Mouse (Mus musculus) Patski (cell line): ENCODE results near the gene Gm12258. TPM values are rescaled to one million over a fixed set of nuclear protein-coding genes. Genes with fewer than 3 reads are reported as not detected.

ENCODE experiments used
- ATAC-seq: fragments of 100-300 bp; one replicate; pipeline ENCODE4 v1.8.0; 2021
- CTCF ChIA-PET: fragments of 350-600 bp; sonication (Branson Sonifier 250); formaldehyde crosslinking; loops from one replicate; lab custom pipeline; 2022; ENCODE audit warnings: inconsistent platforms; lab: Charles Lee
- POLR2A ChIA-PET: fragments of 350-600 bp; sonication (Branson Sonifier 250); formaldehyde crosslinking; loops from one replicate; lab custom pipeline; 2022; ENCODE audit warnings: antibody characterized with exemption, inconsistent platforms; lab: Charles Lee
- DNase-seq: peaks from one replicate; pipeline ENCODE4 v3.0.0-alpha.2; 2011; ENCODE audit warnings: low read depth, low spot score
- H3K27me3 ChIP-seq: fragments of 371-371 bp; one replicate; pipeline ENCODE4 v1.5.1; 2021
- CTCF ChIP-seq: fragments of 100-300 bp; IDR thresholded peaks from one replicate; pipeline ENCODE4 v1.5.1; 2021
- in situ Hi-C: fragments of 300-500 bp; cut with MboI; formaldehyde crosslinking; loops from 3 replicates; pipeline ENCODE4 v1.11.1; 2018; ENCODE audit warnings: low pct_unique_long_range_greater_than_20kb, mixed read lengths
- polyA plus RNA-seq: library from polyadenylated mRNA; unstranded; gene quantifications from one replicate; pipeline ENCODE4 v1.2.3, GENCODE M21; 2021

Gm12258 gene
- polyA plus RNA-seq, 1 experiment from 2014 or later: 6.8 TPM

DNA sequence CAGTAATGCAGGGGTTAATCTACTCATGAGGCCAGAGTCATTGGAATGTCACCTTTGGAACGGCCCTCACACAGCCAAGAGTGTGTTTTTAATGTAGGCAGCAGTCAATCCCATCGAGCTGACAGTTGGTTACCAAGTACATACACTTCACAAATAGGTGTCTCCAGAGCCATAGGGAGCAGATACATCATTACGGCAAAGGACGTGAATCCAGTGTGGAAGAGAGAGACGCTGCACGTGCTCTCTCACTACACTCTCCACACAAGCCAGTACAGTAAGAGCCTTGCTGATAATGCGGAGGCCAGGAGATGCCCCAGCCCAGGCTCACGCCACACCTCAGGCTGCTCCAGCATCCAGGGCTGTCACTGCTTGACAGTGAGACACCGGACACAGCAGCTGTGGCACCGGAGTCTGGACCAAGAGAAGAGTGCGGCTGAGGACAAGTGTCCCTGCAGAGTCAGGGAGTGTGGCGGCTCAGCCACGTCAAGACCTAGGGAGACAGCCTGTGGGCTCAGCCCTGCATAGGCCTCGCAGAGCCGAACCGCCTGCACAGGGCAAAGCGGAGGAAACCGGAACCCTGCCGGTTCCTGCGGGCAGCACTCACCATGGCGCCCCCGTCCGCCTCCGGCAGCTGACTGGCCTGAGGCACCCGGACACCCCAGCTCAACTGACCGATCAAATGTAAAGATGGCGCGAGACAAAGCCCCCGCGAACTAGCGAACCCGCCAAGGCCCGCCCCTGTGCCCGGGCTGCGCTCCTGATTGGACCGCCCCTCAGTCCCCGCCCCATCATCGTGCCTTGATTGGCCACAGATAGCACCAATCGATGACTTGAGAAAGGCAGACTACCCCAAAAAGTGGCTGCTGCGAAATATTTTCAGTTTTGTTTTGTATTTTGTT lies 56.8 kb downstream of the Gm12258 start, which contains the start of gene Zfp39:
TSS of gene Zfp39 (minus strand) at position 715 of the 899 bp plus-strand sequence.
- ATAC-seq: peak; percentile 93
- in situ Hi-C loops: no loop called here
- DNase-seq: peak; percentile 55
- H3K27me3 ChIP-seq: no peaks in the 10 kb centered on the region
- CTCF ChIA-PET: interaction anchor here (1.0 to 2.9 kb wide), 3 partner anchors 11 to 57 kb away, joined by 3 to 17 read pairs (median 6); no protein-coding TSS in a partner anchor
- TF ChIP-seq CTCF: no peak
- POLR2A ChIA-PET: interaction anchor here (1.4 kb wide), 1 partner anchor 10 kb away, joined by 3 read pairs; no protein-coding TSS in a partner anchor

DNA sequence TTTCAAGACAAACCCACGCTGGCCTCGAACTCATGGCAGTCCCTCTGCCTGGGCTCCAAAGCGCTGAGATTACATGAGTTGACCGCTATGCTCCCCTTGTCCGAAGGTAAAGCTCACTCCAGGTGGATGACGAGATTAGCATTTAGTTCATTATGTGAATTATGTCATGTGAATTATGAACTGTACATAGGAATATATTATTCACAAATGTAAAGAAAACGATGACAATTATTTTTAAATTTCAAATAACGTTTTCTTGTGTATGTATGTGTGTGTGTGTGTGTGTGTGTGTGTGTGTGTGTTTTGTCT lies 57.4 kb downstream of the Gm12258 start:
- ChIA-PET CTCF (interaction anchor here (1.0 to 2.9 kb wide), 3 partner anchors 10 to 56 kb away, joined by 3 to 17 read pairs (median 6); no protein-coding TSS in a partner anchor), POLR2A (interaction anchor here (0.7 to 1.4 kb wide), 4 partner anchors 10 to 73 kb away, joined by 3 read pairs; partner anchors contain the start of gene Trim11)
- ATAC-seq (no peak), DNase-seq (no peak)
- no peak for TF ChIP-seq CTCF
- no peaks in the 10 kb centered on the region for H3K27me3 ChIP-seq
- in situ Hi-C loops: no loop called here

DNA sequence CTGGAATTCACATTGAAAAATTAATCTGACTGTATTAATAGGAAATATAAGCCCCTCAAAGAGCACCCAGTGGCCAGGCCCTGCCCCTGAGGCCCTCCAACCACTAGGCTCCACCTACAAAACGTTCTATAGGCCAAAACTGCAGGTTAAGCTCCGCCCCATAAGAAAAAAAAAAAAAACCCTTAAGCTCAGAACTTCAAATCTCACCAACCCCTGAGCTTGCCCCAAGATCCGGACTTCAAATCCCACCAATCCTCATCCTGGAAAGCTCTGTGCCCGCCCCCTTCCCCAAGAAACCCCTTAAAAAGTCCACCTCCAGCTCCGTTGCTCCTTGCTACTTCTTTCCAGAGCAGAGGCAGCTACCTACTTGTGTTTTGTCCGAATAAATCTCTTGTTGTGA lies 57.9 kb downstream of the Gm12258 start:
- ChIA-PET CTCF (interaction anchor here (1.0 to 2.9 kb wide), 2 partner anchors 10 to 56 kb away, joined by 3 to 17 read pairs; no protein-coding TSS in a partner anchor), POLR2A (interaction anchor here (0.7 to 1.4 kb wide), 4 partner anchors 9 to 73 kb away, joined by 3 read pairs; partner anchors contain the start of gene Trim11)
- in situ Hi-C loops: no loop called here
- no peak for ATAC-seq
- TF ChIP-seq CTCF: no peak
- no peak for DNase-seq
- no peaks in the 10 kb centered on the region for H3K27me3 ChIP-seq

Other genes starting within 250 kb of the Gm12258 start
- gene 2210407C18Rik, start 231.1 kb upstream of the Gm12258 start, polyA plus RNA-seq: 0.42 TPM
- not detected for gene Olfr323, start 216.7 kb upstream of the Gm12258 start, polyA plus RNA-seq
- gene Trim58, start 206.7 kb upstream of the Gm12258 start, polyA plus RNA-seq: 0.04 TPM
- not detected for gene Olfr322, start 188.4 kb upstream of the Gm12258 start, polyA plus RNA-seq
- not detected for gene Olfr320, start 166.1 kb upstream of the Gm12258 start, polyA plus RNA-seq
- gene Olfr319, start 148.0 kb upstream of the Gm12258 start, polyA plus RNA-seq: not detected
- gene Olfr318, start 123.1 kb upstream of the Gm12258 start, polyA plus RNA-seq: 0.03 TPM
- not detected for gene Olfr317, start 107.9 kb upstream of the Gm12258 start, polyA plus RNA-seq
- gene Olfr316, start 94.4 kb upstream of the Gm12258 start, polyA plus RNA-seq: not detected
- gene Olfr315, start 74.0 kb upstream of the Gm12258 start, polyA plus RNA-seq: not detected
- not detected for gene Olfr314, start 64.2 kb upstream of the Gm12258 start, polyA plus RNA-seq
- not detected for gene Fam183b, start 45.2 kb upstream of the Gm12258 start, polyA plus RNA-seq
- not detected for gene Olfr313, start 32.2 kb upstream of the Gm12258 start, polyA plus RNA-seq
- gene Olfr312, start 17.9 kb upstream of the Gm12258 start, polyA plus RNA-seq: not detected
- not detected for gene Olfr311, start 7.9 kb upstream of the Gm12258 start, polyA plus RNA-seq
- gene 2810021J22Rik, start 20.1 kb downstream of the Gm12258 start, polyA plus RNA-seq: 6.4 TPM
- 3.1 TPM for gene Zfp39, start 57.1 kb downstream of the Gm12258 start, polyA plus RNA-seq
- not detected for gene Btnl10, start 70.8 kb downstream of the Gm12258 start, polyA plus RNA-seq
- gene Rnf187, start 91.8 kb downstream of the Gm12258 start, polyA plus RNA-seq: 252 TPM
- 7.1 TPM for gene Hist3h2ba, start 101.8 kb downstream of the Gm12258 start, polyA plus RNA-seq
- 20.9 TPM for gene Hist3h2a, start 107.5 kb downstream of the Gm12258 start, polyA plus RNA-seq
- gene Trim17, start 107.5 kb downstream of the Gm12258 start, polyA plus RNA-seq: 0.26 TPM
- gene Trim11, start 130.9 kb downstream of the Gm12258 start, polyA plus RNA-seq: 29.2 TPM